Mouse (Mus musculus) thymus, adult 2 months (tissue): ENCODE results near the gene Prmt1. TPM values are rescaled to one million over a fixed set of nuclear protein-coding genes. Genes with fewer than 3 reads are reported as not detected.

Experiments
- DNase-seq: peaks from one replicate; pipeline ENCODE4 v3.0.0; 2021
- H3K27ac ChIP-seq: fragments of 200-500 bp; 2 replicates; pipeline ENCODE4 v1.5.1; 2012; ENCODE audit warnings: low read length, control low read depth; ENCODE audit not compliant: control insufficient read depth, insufficient read depth
- H3K27me3 ChIP-seq: fragments of 200-500 bp; 2 replicates; pipeline ENCODE4 v1.6.1; 2012; ENCODE audit warnings: mild to moderate bottlenecking, low read length, moderate library complexity, mixed read lengths; ENCODE audit not compliant: control insufficient read depth, insufficient read depth
- H3K36me3 ChIP-seq: fragments of 200-500 bp; 2 replicates; pipeline ENCODE4 v1.6.1; 2012; ENCODE audit warnings: mild to moderate bottlenecking, low read length, moderate library complexity; ENCODE audit not compliant: control insufficient read depth, insufficient read depth
- H3K4me1 ChIP-seq: fragments of 200-500 bp; replicated peaks from 2 replicates; pipeline ENCODE4 v1.6.1; 2012; ENCODE audit warnings: low read length; ENCODE audit not compliant: control insufficient read depth, insufficient read depth
- H3K4me3 ChIP-seq: fragments of 200-500 bp; 2 replicates; pipeline ENCODE4 v1.5.1; 2012; ENCODE audit warnings: mild to moderate bottlenecking, low read length, control low read depth, moderate library complexity; ENCODE audit not compliant: control insufficient read depth, insufficient read depth
- CTCF ChIP-seq: fragments of 200-500 bp; IDR thresholded peaks from 2 replicates; pipeline ENCODE4 v1.5.1; 2012; ENCODE audit warnings: mild to moderate bottlenecking, control low read depth, low read length, moderate library complexity, borderline replicate concordance; ENCODE audit not compliant: control insufficient read depth, poor library complexity, insufficient read depth; ENCODE audit errors: extremely low read depth
- POLR2A ChIP-seq: fragments of 200-500 bp; IDR thresholded peaks from 2 replicates; pipeline ENCODE4 v1.6.1; 2012; ENCODE audit warnings: mild to moderate bottlenecking, low read length, control low read depth, moderate library complexity; ENCODE audit not compliant: control insufficient read depth, poor library complexity, insufficient read depth; ENCODE audit errors: extremely low read depth
- WGBS: fragments of 180-500 bp; shearing (Covaris S2); methylation state at CpG from one replicate; pipeline ENCODE4 v1.1.7; 2018; 5-methylcytosine and 5-hydroxymethylcytosine counted together
- polyA plus RNA-seq: library from polyadenylated mRNA; depleted of rRNA; stranded (reverse); fragments of >200 nt; gene quantifications from 2 replicates; pipeline ENCODE4 v1.2.3, GENCODE M21; 2012

Prmt1 gene
- polyA plus RNA-seq, 1 experiment: 242 TPM

DNA sequence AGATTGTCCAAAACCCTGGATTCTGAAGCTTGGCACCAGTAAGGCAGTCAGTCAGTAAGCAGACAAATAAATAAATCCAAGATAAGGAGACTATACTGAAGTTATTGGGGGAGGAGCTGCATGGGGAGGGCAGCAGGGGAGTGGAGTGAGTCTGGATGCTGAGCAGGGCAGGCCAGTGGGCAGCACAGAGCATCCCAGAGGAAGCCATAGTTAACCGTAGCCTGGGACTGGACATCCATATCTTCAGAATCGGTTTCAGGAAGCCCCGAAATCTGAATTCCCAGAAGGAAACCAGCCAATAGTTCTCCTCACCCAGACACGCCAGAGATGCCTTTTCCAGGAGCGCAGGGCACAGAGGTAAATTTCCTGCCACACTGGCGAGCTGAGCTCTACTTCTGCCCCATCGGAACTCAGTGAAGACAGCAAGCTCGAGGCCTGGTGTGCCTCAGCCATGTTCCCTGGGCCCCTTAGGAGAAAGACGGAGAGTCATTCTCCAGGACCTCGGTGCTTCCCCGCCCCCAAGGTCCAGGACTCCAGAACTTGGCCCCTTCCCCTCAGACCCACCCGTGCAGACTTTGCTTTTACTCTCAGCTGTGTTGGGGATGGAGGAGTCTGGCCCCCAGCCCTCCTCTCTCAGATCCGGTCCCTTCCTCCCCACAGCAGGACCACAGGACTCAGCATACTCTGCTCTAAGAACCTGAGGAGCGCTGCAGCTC, 12.8 kb downstream of the Prmt1 start:
- Histone ChIP-seq H3K36me3 (peaks cover 14% of the 10 kb centered on the region), H3K4me1 (peaks cover 13% of the 10 kb centered on the region), H3K27me3 (no peaks in the 10 kb centered on the region; the same call in 1 of the 2 replicates), H3K27ac (no peak overlapping the region), H3K4me3 (no peak overlapping the region)
- 69% methylated on average over 14 of the region's 14 CpGs for WGBS
- no peak for DNase-seq
- TF ChIP-seq POLR2A (no peak), CTCF (no peak)

DNA sequence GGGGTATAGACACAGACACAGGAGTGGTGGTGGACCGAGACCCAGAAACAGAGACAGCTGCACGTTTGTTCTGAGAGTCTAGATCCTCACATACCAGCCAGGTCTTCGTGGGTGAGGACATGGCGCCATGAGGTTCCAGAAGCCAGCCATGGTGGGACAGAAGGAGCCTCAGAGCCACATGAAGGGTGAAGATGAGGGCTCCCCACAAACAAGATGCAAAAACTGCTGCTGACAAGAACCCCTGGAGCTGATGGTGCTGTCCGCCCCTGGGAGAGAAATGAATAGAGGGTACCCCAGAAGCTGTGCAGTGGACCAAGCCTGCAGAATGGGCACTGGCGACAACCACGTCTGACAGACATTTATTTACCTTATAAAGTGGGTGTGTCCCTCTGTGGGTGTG, 15.2 kb downstream of the Prmt1 start:
- TF ChIP-seq POLR2A: no peak
- no peak for TF ChIP-seq CTCF
- H3K4me3 ChIP-seq: no peak overlapping the region

DNA sequence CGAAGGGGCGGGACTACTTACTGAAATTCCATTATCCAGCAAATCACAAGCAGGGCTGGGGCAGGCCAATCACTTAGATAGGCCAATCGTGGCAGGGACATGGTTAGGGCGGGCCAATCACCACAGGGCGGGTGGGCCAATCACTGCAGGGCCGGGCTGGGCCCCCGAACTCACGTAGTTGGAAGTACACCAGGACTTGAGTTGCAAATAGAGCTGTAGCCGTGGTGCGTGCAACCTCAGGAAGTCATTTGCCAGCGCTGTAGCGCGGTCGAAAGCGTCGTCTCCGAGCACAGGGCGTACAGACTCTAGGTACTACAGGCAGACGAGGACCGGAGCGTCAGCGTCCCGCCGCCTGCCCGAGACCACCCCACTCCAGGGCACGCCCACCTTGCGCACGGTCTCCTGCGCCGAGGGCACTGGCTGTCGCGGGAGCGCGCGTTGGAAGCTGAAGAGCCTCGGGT, 16.1 kb downstream of the Prmt1 start:
- no peaks in the 10 kb centered on the region; the same call in 1 of the 2 replicates for H3K27me3 ChIP-seq
- H3K4me1 ChIP-seq: peaks cover 13% of the 10 kb centered on the region
- H3K36me3 ChIP-seq: no peaks in the 10 kb centered on the region
- TF ChIP-seq POLR2A (peak; percentile 20; the same call in 1 of the 2 replicates), CTCF (no peak)
- peak; percentile 69 for DNase-seq
- H3K27ac ChIP-seq: no peak overlapping the region
- peak overlapping the region; percentile 57 for H3K4me3 ChIP-seq
- 2% methylated on average over 36 of the region's 36 CpGs for WGBS

More for the DNA sequence above, 15.2 kb downstream of the Prmt1 start:
- WGBS: 77% methylated on average over 7 of the region's 7 CpGs
- Histone ChIP-seq H3K4me1 (peaks cover 13% of the 10 kb centered on the region), H3K36me3 (no peaks in the 10 kb centered on the region), H3K27me3 (no peaks in the 10 kb centered on the region; the same call in 1 of the 2 replicates), H3K27ac (no peak overlapping the region)
- DNase-seq: no peak

DNA sequence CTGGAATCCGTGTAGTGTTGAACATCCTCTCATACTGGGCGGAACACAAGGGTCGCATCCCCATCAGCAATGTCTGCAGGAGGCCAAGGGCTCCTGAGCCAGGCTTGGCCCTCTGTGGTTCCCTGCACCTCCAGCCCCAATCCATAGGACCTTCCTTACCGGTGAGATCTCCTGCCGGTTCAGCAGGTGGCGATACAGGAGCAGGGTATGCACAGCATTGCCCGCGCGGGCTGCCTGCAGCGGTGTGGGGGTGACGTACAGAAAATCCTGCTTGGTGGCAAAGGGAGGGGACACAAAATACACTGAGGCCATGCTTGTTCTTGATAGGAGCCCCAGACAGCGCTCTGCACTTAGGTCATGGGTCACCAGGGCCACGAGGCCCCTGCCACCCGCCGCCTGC, 19.7 kb downstream of the Prmt1 start:
- no peak overlapping the region for H3K4me3 ChIP-seq
- no peaks in the 10 kb centered on the region for H3K36me3 ChIP-seq
- no peak overlapping the region for H3K27ac ChIP-seq
- no peaks in the 10 kb centered on the region for H3K27me3 ChIP-seq
- peaks cover 13% of the 10 kb centered on the region for H3K4me1 ChIP-seq
- DNase-seq: no peak
- TF ChIP-seq CTCF (no peak), POLR2A (no peak)
- 84% methylated on average over 15 of the region's 15 CpGs for WGBS

DNA sequence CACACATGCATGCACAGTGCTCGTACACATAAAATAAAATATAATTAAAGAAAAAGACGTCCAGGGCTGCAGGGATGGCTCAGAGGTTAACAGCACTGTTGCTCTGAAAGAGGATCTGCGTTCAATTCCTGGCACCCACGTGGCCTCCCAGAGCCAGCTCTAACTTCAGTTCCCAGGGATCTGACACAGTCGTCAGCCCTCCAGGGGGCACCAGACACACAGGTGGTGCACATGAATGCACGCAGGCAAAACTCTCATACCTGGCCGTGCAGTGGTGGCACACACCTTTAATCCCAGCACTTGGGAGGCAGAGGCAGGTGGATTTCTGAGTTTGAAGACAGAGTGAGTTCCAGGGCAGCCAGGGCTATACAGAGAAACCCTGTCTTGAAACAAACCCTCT, 20.4 kb downstream of the Prmt1 start:
- TF ChIP-seq POLR2A: no peak
- H3K36me3 ChIP-seq: no peaks in the 10 kb centered on the region
- peak; percentile 41 for DNase-seq
- no peak overlapping the region for H3K4me3 ChIP-seq
- peaks cover 9% of the 10 kb centered on the region for H3K4me1 ChIP-seq
- no peak overlapping the region for H3K27ac ChIP-seq
- 58% methylated on average over 7 of the region's 7 CpGs for WGBS
- H3K27me3 ChIP-seq: no peaks in the 10 kb centered on the region

DNA sequence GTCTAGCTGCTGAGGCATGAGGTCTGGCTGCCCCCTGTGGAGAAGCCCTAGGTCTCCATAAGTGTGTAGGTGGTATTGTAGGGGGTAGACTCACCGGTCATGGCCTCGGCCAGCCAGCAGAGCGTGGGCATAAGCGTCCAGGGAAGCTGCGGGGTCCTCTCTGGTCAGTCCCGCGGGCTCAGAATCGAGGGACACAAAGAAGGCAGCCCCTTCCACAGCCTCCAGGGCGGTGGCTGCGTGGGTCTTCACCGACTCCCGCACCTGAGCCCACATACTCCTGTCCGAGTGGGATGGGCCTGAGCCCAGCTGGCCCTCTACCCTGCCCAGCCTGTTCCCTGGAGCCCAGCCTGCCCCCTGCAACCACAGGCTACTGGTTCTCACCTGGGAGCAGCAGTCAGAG, 21.4 kb downstream of the Prmt1 start:
- H3K36me3 ChIP-seq: no peaks in the 10 kb centered on the region
- TF ChIP-seq CTCF (no peak), POLR2A (no peak)
- no peak for DNase-seq
- H3K27ac ChIP-seq: no peak overlapping the region
- WGBS: 94% methylated on average over 13 of the region's 13 CpGs
- no peaks in the 10 kb centered on the region for H3K27me3 ChIP-seq
- no peaks in the 10 kb centered on the region for H3K4me1 ChIP-seq
- H3K4me3 ChIP-seq: no peak overlapping the region
